Mouse (Mus musculus): ENCODE results near the gene Nr5a1.

- TF ChIP-seq POLR2A (IDR thresholded peaks at IDR 0.05; ENCODE audit: control insufficient read depth, extremely low read depth, insufficient read depth, low read length, poor library complexity) (no peak), CTCF (IDR thresholded peaks at IDR 0.05; ENCODE audit: borderline replicate concordance, control insufficient read depth, extremely low read depth, insufficient read depth, low read length, poor library complexity) (no peak)
These were observed 7.7 kb downstream of the Nr5a1 start for GRCm38 (mm10) chr2:38706661-38707060.

Measured in thymus, adult 2 months (tissue).